Mouse (Mus musculus): Measurements from ENCODE around the gene Celf6. TPM values are rescaled to one million over a fixed set of nuclear protein-coding genes. Genes with fewer than 3 reads are reported as not detected.

The Celf6 gene
- total RNA-seq, 2 experiments from 2014 or later: 21.4 to 28.7 TPM

- intact Hi-C loops (cut with DNase I): loop anchor here (5.0 kb wide), 1 partner anchor 39 kb away; the partner anchor contains the start of gene Parp6
- peak; percentile 96 for DNase-seq (ENCODE audit: low spot score in 2 of 2)
Measured at GRCm38 (mm10) chr9:59655958-59656634, 78.4 kb downstream of the Celf6 start, which contains the start of gene Pkm. TSS of gene Pkm (plus strand) at chr9:59656368.

Other genes starting within 250 kb of the Celf6 start
- 10 to 100 TPM; 42.7 to 44.6 TPM for gene Bbs4, start 224.4 kb upstream of the Celf6 start, total RNA-seq (2021)
- 100 to 1,000 TPM; 101 to 125 TPM for gene Arih1, start 91.3 kb upstream of the Celf6 start, total RNA-seq (2021)
- gene Hexa, start 38.4 kb upstream of the Celf6 start, total RNA-seq (2021): 10 to 100 TPM; 47.0 to 50.8 TPM
- gene Tmem202, start 38.1 kb upstream of the Celf6 start, total RNA-seq (2021): 1 to 10 TPM; 3.9 to 5.3 TPM
- 100 to 1,000 TPM; 152 to 159 TPM for gene Parp6, start 39.4 kb downstream of the Celf6 start, total RNA-seq (2021)
- gene Pkm, start 78.5 kb downstream of the Celf6 start, total RNA-seq (2021): 1,000 to 10,000 TPM; 1,213 to 1,355 TPM
- 10 to 100 TPM; 10.4 to 10.8 TPM for gene Gramd2, start 102.2 kb downstream of the Celf6 start, total RNA-seq (2021)
- gene Senp8, start 172.8 kb downstream of the Celf6 start, total RNA-seq (2021): 1 to 10 TPM; 7.6 to 9.0 TPM
- gene Myo9a, start 173.0 kb downstream of the Celf6 start, total RNA-seq (2021): 10 to 100 TPM; 65.6 to 95.9 TPM

All from left cerebral cortex, postnatal 36 days (tissue).